ENCODE assay signal across 8 mouse cellular contexts in the genomic region with DNA sequence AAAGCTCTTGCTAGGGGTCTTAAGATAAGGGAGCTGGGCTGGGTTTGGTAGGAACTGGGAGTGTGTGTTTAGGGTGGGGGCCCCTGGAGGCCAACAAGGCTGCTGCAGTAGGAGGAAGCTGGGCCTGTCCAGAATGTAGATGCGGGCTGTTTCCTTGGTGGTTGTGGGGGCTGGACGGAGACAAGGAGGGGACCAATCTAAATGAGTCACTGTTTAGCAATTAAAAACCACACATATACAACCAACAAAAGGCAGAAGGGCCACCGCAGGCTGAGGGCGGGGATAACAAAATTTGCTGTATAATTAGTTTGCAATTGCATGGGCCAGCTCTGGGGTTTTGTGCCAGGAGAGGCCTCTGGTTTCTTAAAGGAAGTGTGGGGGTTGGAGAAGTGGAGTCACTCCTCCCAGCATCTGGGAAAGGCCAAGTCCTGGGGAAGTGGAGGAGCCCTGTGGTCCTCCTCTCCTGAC. TPM values are rescaled to one million over a fixed set of nuclear protein-coding genes. Genes with fewer than 3 reads are reported as not detected.
A peak's percentile ranks its signal among the peaks of the same experiment; 100 is the strongest.
DNase-seq lines count a peak whose midpoint lies in the region; ATAC-seq and TF ChIP-seq lines count a peak whose summit lies in the region.

No protein-coding gene starts in this region.

- H3K4me3 ChIP-seq in G1E (ENCODE audit: low read depth, low read length) = peak overlapping the region; percentile 94
- H3K4me3 ChIP-seq in forebrain, embryonic 14.5 days (ENCODE audit: low read depth, low read length) = peak overlapping the region; percentile 96
- H3K4me3 ChIP-seq in hindbrain, embryonic 12.5 days = peak overlapping the region; percentile 94
- H3K4me3 ChIP-seq in limb, embryonic 14.5 days (replicated peaks; ENCODE audit: low read length) = peak overlapping the region; percentile 82
- H3K4me3 ChIP-seq in midbrain, embryonic 13.5 days (replicated peaks) = peak overlapping the region; percentile 98

- peaks cover 54% of the 10 kb centered on the region for H3K36me3 ChIP-seq in G1E (replicated peaks)
- peaks cover 40% of the 10 kb centered on the region for H3K36me3 ChIP-seq in forebrain, embryonic 14.5 days (ENCODE audit: control insufficient read depth, insufficient read depth, low read length)
- peaks cover 26% of the 10 kb centered on the region for H3K36me3 ChIP-seq in hindbrain, embryonic 12.5 days
- peaks cover 32% of the 10 kb centered on the region for H3K36me3 ChIP-seq in limb, embryonic 14.5 days (ENCODE audit: control insufficient read depth, insufficient read depth, low read length)
- peaks cover 40% of the 10 kb centered on the region for H3K36me3 ChIP-seq in midbrain, embryonic 13.5 days

- peak; percentile 36 for ATAC-seq in G1E (ENCODE audit: extremely low read depth, insufficient number of reproducible peaks, low FRiP score, poor library complexity, severe bottlenecking)
- ATAC-seq in forebrain, embryonic 14.5 days = no peak
- no peak for ATAC-seq in hindbrain, embryonic 12.5 days (ENCODE audit: low FRiP score)
- ATAC-seq in limb, embryonic 14.5 days (ENCODE audit: low FRiP score, low read depth) = 0 out of 2 replicates have a peak, but pooled peaks have one; percentile 0
- ATAC-seq in midbrain, embryonic 13.5 days = no peak

- peak overlapping the region; percentile 96 for H3K4me2 ChIP-seq in forebrain, embryonic 14.5 days (ENCODE audit: low read length)
- H3K4me2 ChIP-seq in hindbrain, embryonic 12.5 days (replicated peaks) = peak overlapping the region; percentile 86
- peak overlapping the region; percentile 97 for H3K4me2 ChIP-seq in limb, embryonic 14.5 days (replicated peaks; ENCODE audit: low read depth, low read length, severe bottlenecking)
- peak overlapping the region; percentile 91 for H3K4me2 ChIP-seq in midbrain, embryonic 13.5 days (replicated peaks)

- peak overlapping the region; percentile 100 for H3K27ac ChIP-seq in forebrain, embryonic 14.5 days (ENCODE audit: low read depth, low read length)
- H3K27ac ChIP-seq in hindbrain, embryonic 12.5 days = peak overlapping the region; percentile 99
- peak overlapping the region; percentile 98 for H3K27ac ChIP-seq in limb, embryonic 14.5 days (replicated peaks; ENCODE audit: low read depth, low read length)
- peak overlapping the region; percentile 100 for H3K27ac ChIP-seq in midbrain, embryonic 13.5 days

- peak; percentile 54 to 62 for DNase-seq in adrenal gland, postnatal 36 days
- DNase-seq in adrenal gland, postnatal 4 days (ENCODE audit: low spot score in 2 of 2) = no peak
- DNase-seq in G1E (ENCODE audit: low spot score) = peak; percentile 74
- peak; percentile 60 for DNase-seq in forebrain, embryonic 14.5 days (ENCODE audit: low spot score)
- DNase-seq in limb, embryonic 14.5 days (ENCODE audit: low spot score) = peak; percentile 47
- no peak for DNase-seq in layer of hippocampus, postnatal 36 days

- peak overlapping the region; percentile 98 for H3K9ac ChIP-seq in forebrain, embryonic 14.5 days (ENCODE audit: low read length)
- peak overlapping the region; percentile 99 for H3K9ac ChIP-seq in hindbrain, embryonic 12.5 days
- H3K9ac ChIP-seq in limb, embryonic 14.5 days (ENCODE audit: low read depth, low read length, severe bottlenecking) = peak overlapping the region; percentile 85
- peak overlapping the region; percentile 100 for H3K9ac ChIP-seq in midbrain, embryonic 13.5 days (replicated peaks)

- TF ChIP-seq POLR2A in limb, embryonic 14.5 days (IDR thresholded peaks at IDR 0.05; ENCODE audit: borderline replicate concordance, extremely low read depth, insufficient read depth, insufficient read length) = no peak

- no peak for TF ChIP-seq CTCF in G1E (IDR thresholded peaks at IDR 0.05; ENCODE audit: low read depth, low read length)

- H3K4me1 ChIP-seq in G1E (ENCODE audit: insufficient read depth, low read depth, low read length) = peaks cover 69% of the 10 kb centered on the region
- H3K4me1 ChIP-seq in forebrain, embryonic 14.5 days (ENCODE audit: control insufficient read depth, insufficient read depth, low read length) = peaks cover 50% of the 10 kb centered on the region
- H3K4me1 ChIP-seq in hindbrain, embryonic 12.5 days = peaks cover 50% of the 10 kb centered on the region
- H3K4me1 ChIP-seq in limb, embryonic 14.5 days (ENCODE audit: control insufficient read depth, insufficient read depth, low read length) = peaks cover 41% of the 10 kb centered on the region
- peaks cover 53% of the 10 kb centered on the region for H3K4me1 ChIP-seq in midbrain, embryonic 13.5 days (replicated peaks)

- no peaks in the 10 kb centered on the region for H3K9me3 ChIP-seq in G1E (replicated peaks)
- no peaks in the 10 kb centered on the region for H3K9me3 ChIP-seq in forebrain, embryonic 14.5 days (replicated peaks; ENCODE audit: control insufficient read depth, low read length)
- no peaks in the 10 kb centered on the region for H3K9me3 ChIP-seq in hindbrain, embryonic 12.5 days (replicated peaks)
- H3K9me3 ChIP-seq in limb, embryonic 14.5 days (ENCODE audit: control insufficient read depth, low read length) = no peaks in the 10 kb centered on the region
- H3K9me3 ChIP-seq in midbrain, embryonic 13.5 days = no peaks in the 10 kb centered on the region

- WGBS in forebrain, embryonic 14.5 days = 0% methylated on average over 4 of the region's 4 CpGs
- whole genome bisulfite sequencing in hindbrain, embryonic 12.5 days = 1% methylated on average over 4 of the region's 4 CpGs
- WGBS in limb, embryonic 14.5 days = 9% methylated on average over 4 of the region's 4 CpGs
- WGBS in midbrain, embryonic 13.5 days = 0% methylated on average over 4 of the region's 4 CpGs

- no peaks in the 10 kb centered on the region for H3K27me3 ChIP-seq in G1E (ENCODE audit: insufficient read depth, low read length)
- H3K27me3 ChIP-seq in forebrain, embryonic 14.5 days (replicated peaks; ENCODE audit: control insufficient read depth, insufficient read depth, low read length) = no peaks in the 10 kb centered on the region
- no peaks in the 10 kb centered on the region for H3K27me3 ChIP-seq in hindbrain, embryonic 12.5 days
- no peaks in the 10 kb centered on the region for H3K27me3 ChIP-seq in limb, embryonic 14.5 days (ENCODE audit: control insufficient read depth, insufficient read depth, low read length)
- no peaks in the 10 kb centered on the region for H3K27me3 ChIP-seq in midbrain, embryonic 13.5 days

RNA-seq across cellular contexts. Expression of a gene that starts 2.6 kb away (rescaled TPM):
- 10 to 100 TPM; 47.3 to 53.3 TPM for total RNA-seq in adrenal gland, postnatal 36 days (2021)
- total RNA-seq in adrenal gland, postnatal 4 days (2021) = 10 to 100 TPM; 60.5 to 70.3 TPM
- 22.7 and 29.9 TPM in 2 replicates for total RNA-seq in G1E (2014; fragmentation: Nextera tagmentation)
- total RNA-seq in G1E (2017) = 20.3 and 25.3 TPM in 2 replicates
- polyA plus RNA-seq in G1E (2012) = 64.5 and 66.0 TPM in 2 replicates
- polyA plus RNA-seq in forebrain, embryonic 14.5 days (2014; fragmentation: Nextera tagmentation; extraction: Ambion mirVana) = 23.0 and 24.8 TPM in 2 replicates
- polyA plus RNA-seq in hindbrain, embryonic 12.5 days (2016; fragmentation: Nextera tagmentation; extraction: Ambion mirVana) = 41.8 and 44.7 TPM in 2 replicates
- polyA plus RNA-seq in limb, embryonic 14.5 days (2012; rRNA removed) = 22.7 and 32.5 TPM in 2 replicates
- 21.5 and 23.1 TPM in 2 replicates for polyA plus RNA-seq in limb, embryonic 14.5 days (2014; fragmentation: Nextera tagmentation; extraction: Ambion mirVana)
- 27.7 and 33.0 TPM in 2 replicates for polyA plus RNA-seq in midbrain, embryonic 13.5 days (2015; fragmentation: Nextera tagmentation; extraction: Ambion mirVana)
- total RNA-seq in layer of hippocampus, postnatal 36 days (2021) = 100 to 1,000 TPM; 105 TPM

Comparison
In these comparisons a context has a peak if more than half of its experiments do, and no peak if none do; other contexts are left out.
1. DNase-seq: peak in adrenal gland, postnatal 36 days (2 of 2), G1E (single experiment), forebrain, embryonic 14.5 days (single experiment) and limb, embryonic 14.5 days (single experiment); none in adrenal gland, postnatal 4 days (0 of 2) and layer of hippocampus, postnatal 36 days (0 of 2).
2. ATAC-seq: peak in G1E (single experiment) and limb, embryonic 14.5 days (single experiment); none in forebrain, embryonic 14.5 days (single experiment), hindbrain, embryonic 12.5 days (single experiment) and midbrain, embryonic 13.5 days (single experiment).
3. Peak in every context shown above with its lines, with median percentiles within 50 percentile points of each other: H3K4me3 ChIP-seq, H3K27ac ChIP-seq, H3K4me2 ChIP-seq and H3K9ac ChIP-seq.